Mouse (Mus musculus) ES-E14 (cell line): ENCODE measurements around the gene Gm21149.
"Not testable (repeated sequence)": the region's sequence is repeated elsewhere in the genome, so short reads cannot be mapped to it uniquely, and the experiment has no call there.

Experiments used
- CHD2 ChIP-seq: IDR thresholded peaks from 2 replicates; pipeline ENCODE4 v1.6.1; 2014; ENCODE audit warnings: mild to moderate bottlenecking, low read depth, low read length, inconsistent platforms
- HCFC1 ChIP-seq: IDR thresholded peaks from 2 replicates; pipeline ENCODE4 v1.6.1; 2012; ENCODE audit warnings: low read length, inconsistent platforms, borderline replicate concordance; ENCODE audit not compliant: insufficient read depth
- MAFK ChIP-seq: IDR thresholded peaks from 2 replicates; pipeline ENCODE4 v1.6.1; 2014; ENCODE audit warnings: mild to moderate bottlenecking, low read depth, low read length, inconsistent platforms; ENCODE audit not compliant: insufficient read depth
- ZC3H11A ChIP-seq: IDR thresholded peaks from 2 replicates; pipeline ENCODE4 v1.6.1; 2012; ENCODE audit warnings: low read depth, mild to moderate bottlenecking, inconsistent platforms, low read length, borderline replicate concordance
- ZNF384 ChIP-seq: IDR thresholded peaks from 2 replicates; pipeline ENCODE4 v1.6.1; 2012; ENCODE audit warnings: low read depth, low read length, inconsistent platforms

GRCm38 (mm10) chr5:15522028-15522427 lies 45.7 kb upstream of the Gm21149 start:
- not testable (repeated sequence) for TF ChIP-seq ZC3H11A, ZNF384, HCFC1, MAFK, CHD2
